In genomic region chr13:45922467-45922866, GRCm38 (mm10) we compare ENCODE assay signal across 12 mouse cellular contexts. TPM values are rescaled to one million over a fixed set of nuclear protein-coding genes. Genes with fewer than 3 reads are reported as not detected.
A peak's percentile ranks its signal among the peaks of the same experiment; 100 is the strongest.
DNase-seq lines count a peak whose midpoint lies in the region; ATAC-seq and TF ChIP-seq lines count a peak whose summit lies in the region.
"Had no signal": no experiment of that assay in that cellular context is flagged by ENCODE, and none has a peak within 500 bp of the region (broad histone marks: within the 10 kb centered on the region; RNA-seq: fewer than 3 reads in every experiment).

No protein-coding gene starts in this region.

- H3K27me3 ChIP-seq in heart, embryonic 16.5 days (ENCODE audit: control insufficient read depth, insufficient read depth, low read length): no peaks in the 10 kb centered on the region
- H3K27me3 ChIP-seq in heart, embryonic 11.5 days (ENCODE audit: control insufficient read depth, insufficient read depth, low read length): no peaks in the 10 kb centered on the region
- H3K27me3 ChIP-seq in lung, embryonic 16.5 days (ENCODE audit: control insufficient read depth, insufficient read depth, low read depth, low read length): no peaks in the 10 kb centered on the region
- no peaks in the 10 kb centered on the region for H3K27me3 ChIP-seq in stomach, postnatal 0 days (ENCODE audit: control insufficient read depth, insufficient read depth, low read length)
- H3K27me3 ChIP-seq in forebrain, embryonic 16.5 days (replicated peaks; ENCODE audit: control insufficient read depth, insufficient read depth, low read length): no peaks in the 10 kb centered on the region
- H3K27me3 ChIP-seq: hindbrain, embryonic 12.5 days; liver, embryonic 15.5 days had no signal

- H3K27ac ChIP-seq in heart, embryonic 16.5 days (ENCODE audit: low read length): no peak overlapping the region
- H3K27ac ChIP-seq in heart, embryonic 11.5 days (ENCODE audit: low read depth, low read length): no peak overlapping the region
- peak overlapping the region; percentile 52; the same call in 1 of the 2 replicates for H3K27ac ChIP-seq in lung, embryonic 16.5 days (ENCODE audit: low read length)
- H3K27ac ChIP-seq in stomach, postnatal 0 days (replicated peaks): no peak overlapping the region
- no peak overlapping the region for H3K27ac ChIP-seq in forebrain, embryonic 16.5 days (ENCODE audit: low read length)
- H3K27ac ChIP-seq: hindbrain, embryonic 12.5 days; liver, embryonic 15.5 days had no signal

- no peak for TF ChIP-seq EP300 in stomach, postnatal 0 days (optimal IDR thresholded peaks at IDR 0.05)

- TF ChIP-seq CTCF in stomach, postnatal 0 days (IDR thresholded peaks at IDR 0.05; ENCODE audit: low read depth): no peak

- peak; percentile 83 for DNase-seq in T-cell, adult 2 months (ENCODE audit: low spot score)
- DNase-seq in stomach, postnatal 0 days (ENCODE audit: low spot score): no peak
- DNase-seq in layer of hippocampus, postnatal 25 days (ENCODE audit: extremely low spot score in 1 of 2, low spot score in 1 of 2): no peak
- no peak for DNase-seq in c-Kit-positive CD71-positive TER-119-positive erythroid progenitor cells, embryonic 14.5 days (ENCODE audit: low spot score)

- H3K4me2 ChIP-seq in heart, embryonic 16.5 days (ENCODE audit: low read depth, low read length): peak overlapping the region; percentile 7; the same call in 1 of the 2 replicates
- H3K4me2 ChIP-seq in heart, embryonic 11.5 days: no peak overlapping the region; the same call in 1 of the 2 replicates
- H3K4me2 ChIP-seq in lung, embryonic 16.5 days (ENCODE audit: low read depth, low read length): no peak overlapping the region
- 0 out of 2 replicates have a peak overlapping the region, but pooled peaks have one; percentile 21 for H3K4me2 ChIP-seq in stomach, postnatal 0 days (replicated peaks; ENCODE audit: low read depth)
- no peak overlapping the region for H3K4me2 ChIP-seq in forebrain, embryonic 16.5 days (ENCODE audit: low read length)
- H3K4me2 ChIP-seq: hindbrain, embryonic 12.5 days; liver, embryonic 15.5 days had no signal

- H3K9ac ChIP-seq in heart, embryonic 16.5 days (ENCODE audit: low read length): no peak overlapping the region
- no peak overlapping the region for H3K9ac ChIP-seq in heart, embryonic 11.5 days (ENCODE audit: low read depth, low read length)
- no peak overlapping the region for H3K9ac ChIP-seq in lung, embryonic 16.5 days (ENCODE audit: low read length)
- no peak overlapping the region for H3K9ac ChIP-seq in stomach, postnatal 0 days (ENCODE audit: low read length)
- H3K9ac ChIP-seq in forebrain, embryonic 16.5 days (replicated peaks; ENCODE audit: low read depth, low read length): no peak overlapping the region
- H3K9ac ChIP-seq: hindbrain, embryonic 12.5 days; liver, embryonic 15.5 days had no signal

- WGBS in heart, embryonic 16.5 days: 46% methylated on average over 9 of the region's 9 CpGs
- WGBS in heart, embryonic 11.5 days (ENCODE audit: insufficient replicate concordance): 74% methylated on average over 9 of the region's 9 CpGs
- WGBS in lung, embryonic 16.5 days: 7% methylated on average over 9 of the region's 9 CpGs
- 20% methylated on average over 9 of the region's 9 CpGs for WGBS in stomach, postnatal 0 days
- 44% methylated on average over 9 of the region's 9 CpGs for WGBS in forebrain, embryonic 16.5 days

- no peak overlapping the region for H3K4me3 ChIP-seq in heart, embryonic 16.5 days (ENCODE audit: low read length)
- H3K4me3 ChIP-seq in heart, embryonic 11.5 days (ENCODE audit: low read depth, low read length): no peak overlapping the region
- H3K4me3 ChIP-seq in lung, embryonic 16.5 days (ENCODE audit: low read length): no peak overlapping the region
- no peak overlapping the region for H3K4me3 ChIP-seq in stomach, postnatal 0 days (ENCODE audit: low read depth, low read length)
- no peak overlapping the region for H3K4me3 ChIP-seq in forebrain, embryonic 16.5 days (replicated peaks; ENCODE audit: low read length)
- H3K4me3 ChIP-seq: hindbrain, embryonic 12.5 days; liver, embryonic 15.5 days had no signal

- no peaks in the 10 kb centered on the region for H3K9me3 ChIP-seq in heart, embryonic 16.5 days (replicated peaks; ENCODE audit: control insufficient read depth, low read length)
- no peaks in the 10 kb centered on the region for H3K9me3 ChIP-seq in heart, embryonic 11.5 days (replicated peaks; ENCODE audit: control insufficient read depth, low read length)
- no peaks in the 10 kb centered on the region for H3K9me3 ChIP-seq in lung, embryonic 16.5 days (ENCODE audit: control insufficient read depth, low read length)
- H3K9me3 ChIP-seq in stomach, postnatal 0 days (ENCODE audit: control insufficient read depth, low read length): no peaks in the 10 kb centered on the region
- no peaks in the 10 kb centered on the region for H3K9me3 ChIP-seq in forebrain, embryonic 16.5 days (ENCODE audit: control insufficient read depth, low read length)
- H3K9me3 ChIP-seq: G1E; hindbrain, embryonic 12.5 days; liver, embryonic 15.5 days had no signal

- peaks cover 3% of the 10 kb centered on the region; the same call in 1 of the 2 replicates for H3K4me1 ChIP-seq in heart, embryonic 16.5 days (ENCODE audit: control insufficient read depth, insufficient read depth, low read length)
- no peaks in the 10 kb centered on the region for H3K4me1 ChIP-seq in heart, embryonic 11.5 days (ENCODE audit: control insufficient read depth, insufficient read depth, low read length)
- peaks cover 8% of the 10 kb centered on the region for H3K4me1 ChIP-seq in lung, embryonic 16.5 days (replicated peaks; ENCODE audit: control insufficient read depth, insufficient read depth, low read length)
- no peaks in the 10 kb centered on the region for H3K4me1 ChIP-seq in stomach, postnatal 0 days (replicated peaks; ENCODE audit: control insufficient read depth, insufficient read depth)
- peaks cover 4% of the 10 kb centered on the region; the same call in 1 of the 2 replicates for H3K4me1 ChIP-seq in forebrain, embryonic 16.5 days (replicated peaks; ENCODE audit: control insufficient read depth, insufficient read depth, low read length)
- H3K4me1 ChIP-seq: hindbrain, embryonic 12.5 days had no signal

- H3K36me3 ChIP-seq in heart, embryonic 16.5 days (ENCODE audit: control insufficient read depth, insufficient read depth): no peaks in the 10 kb centered on the region
- H3K36me3 ChIP-seq in heart, embryonic 11.5 days (ENCODE audit: control insufficient read depth, insufficient read depth, low read length): no peaks in the 10 kb centered on the region
- no peaks in the 10 kb centered on the region for H3K36me3 ChIP-seq in lung, embryonic 16.5 days (ENCODE audit: control insufficient read depth, insufficient read depth, low read length)
- H3K36me3 ChIP-seq in stomach, postnatal 0 days (ENCODE audit: control insufficient read depth, insufficient read depth, low read length): no peaks in the 10 kb centered on the region
- no peaks in the 10 kb centered on the region for H3K36me3 ChIP-seq in forebrain, embryonic 16.5 days (ENCODE audit: control insufficient read depth, insufficient read depth)
- H3K36me3 ChIP-seq: hindbrain, embryonic 12.5 days; liver, embryonic 15.5 days had no signal

- 0 out of 2 replicates have a peak, but pooled peaks have one; percentile 37 for ATAC-seq in heart, embryonic 16.5 days (replicated peaks; ENCODE audit: extremely low read depth, insufficient read depth, low FRiP score)
- no peak for ATAC-seq in heart, embryonic 11.5 days (replicated peaks; ENCODE audit: insufficient number of reproducible peaks, low FRiP score, low TSS enrichment)
- peak; percentile 82 for ATAC-seq in lung, embryonic 16.5 days (ENCODE audit: low read depth)
- peak; percentile 66; the same call in 1 of the 2 replicates for ATAC-seq in stomach, postnatal 0 days (ENCODE audit: low FRiP score, low TSS enrichment)
- ATAC-seq in forebrain, embryonic 16.5 days: no peak
- ATAC-seq: forebrain, embryonic 14.5 days had no signal

RNA-seq across cellular contexts. Expression of gene Atxn1, which starts 42.3 kb away (rescaled TPM):
- 7.2 and 7.7 TPM in 2 replicates for polyA plus RNA-seq in heart, embryonic 16.5 days (2015; fragmentation: Nextera tagmentation; extraction: Ambion mirVana)
- polyA plus RNA-seq in heart, embryonic 11.5 days (2014; fragmentation: Nextera tagmentation; extraction: Ambion mirVana): 3.4 and 6.4 TPM in 2 replicates
- 8.3 and 9.8 TPM in 2 replicates for polyA plus RNA-seq in lung, embryonic 16.5 days (2015; fragmentation: Nextera tagmentation; extraction: Ambion mirVana)
- 7.0 TPM in 2 replicates for polyA plus RNA-seq in stomach, postnatal 0 days (2015; fragmentation: Nextera tagmentation; extraction: Ambion mirVana)
- total RNA-seq in layer of hippocampus, postnatal 25 days (2021): 100 to 1,000 TPM; 112 to 115 TPM
- polyA plus RNA-seq in forebrain, embryonic 16.5 days (2015; fragmentation: Nextera tagmentation; extraction: Ambion mirVana): 12.1 and 15.3 TPM in 2 replicates

Comparison
In these comparisons a context has a peak if more than half of its experiments do, and no peak if none do; other contexts are left out.
1. ATAC-seq: peak in heart, embryonic 16.5 days (single experiment), lung, embryonic 16.5 days (single experiment) and stomach, postnatal 0 days (single experiment); none in heart, embryonic 11.5 days (single experiment) and forebrain, embryonic 16.5 days (single experiment).
2. H3K4me2 ChIP-seq: peak in heart, embryonic 16.5 days (single experiment) and stomach, postnatal 0 days (single experiment); none in heart, embryonic 11.5 days (single experiment), lung, embryonic 16.5 days (single experiment) and forebrain, embryonic 16.5 days (single experiment).